Mouse (Mus musculus) liver, postnatal 0 days (tissue): ENCODE measurements around the gene Ppp1r9b.

Source experiments
- CTCF ChIP-seq: sonication (generic); IDR thresholded peaks from 2 replicates; pipeline ENCODE4 v1.5.1; 2016; ENCODE audit warnings: antibody characterized with exemption, low read depth
- EP300 ChIP-seq: IDR thresholded peaks from 2 replicates; pipeline ENCODE4 v1.6.1; 2016; ENCODE audit warnings: antibody characterized with exemption, low read depth, mild to moderate bottlenecking

- TF ChIP-seq CTCF (no peak), EP300 (no peak)
These were observed 28.2 kb upstream of the Ppp1r9b start for GRCm38 (mm10) chr11:94962534-94963101.
